Mouse (Mus musculus) frontal cortex, postnatal 14 days (tissue): ENCODE data around the gene Prkrip1.
A peak's percentile ranks its signal among the peaks of the same experiment; 100 is the strongest.
"Not testable (repeated sequence)": the region's sequence is repeated elsewhere in the genome, so short reads cannot be mapped to it uniquely, and the experiment has no call there.

Source experiments
- DNase-seq, 2 experiments: peaks; one replicate each; pipeline ENCODE4 v3.0.0; 2022; ENCODE audit warnings: low spot score in 2 of 2

Gene Prkrip1

GRCm38 (mm10) chr5:136163807-136164474 is 34.8 kb downstream of the Prkrip1 start:
- DNase-seq: no peak

GRCm38 (mm10) chr5:136160084-136160483 is 38.7 kb downstream of the Prkrip1 start:
- DNase-seq: not testable (repeated sequence)

GRCm38 (mm10) chr5:136155399-136155798 is 43.4 kb downstream of the Prkrip1 start:
- DNase-seq: no peak

GRCm38 (mm10) chr5:136152365-136152764 is 46.4 kb downstream of the Prkrip1 start:
- no peak for DNase-seq

- not testable (repeated sequence) for DNase-seq
These were observed 49.6 kb downstream of the Prkrip1 start for GRCm38 (mm10) chr5:136149134-136149576.

- no peak for DNase-seq
These were observed 51.1 kb downstream of the Prkrip1 start for GRCm38 (mm10) chr5:136147704-136148103.

- DNase-seq: no peak
These were observed 51.8 kb downstream of the Prkrip1 start for GRCm38 (mm10) chr5:136146936-136147335.

- DNase-seq: no peak
These were observed 53.9 kb downstream of the Prkrip1 start for GRCm38 (mm10) chr5:136144606-136145430.

GRCm38 (mm10) chr5:136143161-136143755 is 55.5 kb downstream of the Prkrip1 start:
- no peak for DNase-seq

GRCm38 (mm10) chr5:136142746-136143145 is 56.0 kb downstream of the Prkrip1 start:
- no peak for DNase-seq

- peak in 1 of 2 experiments; percentile 25 for DNase-seq
These were observed 58.7 kb downstream of the Prkrip1 start for GRCm38 (mm10) chr5:136140057-136140482.

GRCm38 (mm10) chr5:136139393-136139792 is 59.4 kb downstream of the Prkrip1 start:
- no peak for DNase-seq

GRCm38 (mm10) chr5:136137658-136138274 is 61.0 kb downstream of the Prkrip1 start:
- no peak for DNase-seq

GRCm38 (mm10) chr5:136136292-136136990 is 62.3 kb downstream of the Prkrip1 start:
- no peak for DNase-seq

GRCm38 (mm10) chr5:136135571-136136291 is 63.0 kb downstream of the Prkrip1 start, which contains the start of the genes Lrwd1 and Alkbh4:
Gene Lrwd1, minus strand, starts transcription at chr5:136136074.
Gene Alkbh4, plus strand, starts transcription at chr5:136136146.
- DNase-seq: peak; percentile 90 to 92
